Mouse (Mus musculus): ENCODE measurements around the gene Mindy4.

- no peak for TF ChIP-seq ELF1 (IDR thresholded peaks at IDR 0.05; ENCODE audit: low read depth, low read length)
- TF ChIP-seq CTCF (conservative IDR thresholded peaks at IDR 0.05 in 1 of 2, IDR thresholded peaks at IDR 0.05 in 1 of 2; ENCODE audit: low read depth in 2 of 2, low read length in 2 of 2) = no peak
- TF ChIP-seq TCF12 (IDR thresholded peaks at IDR 0.05; ENCODE audit: low read depth, low read length) = no peak
- no peak for TF ChIP-seq EP300 (IDR thresholded peaks at IDR 0.05; ENCODE audit: low read length)
- no peak for TF ChIP-seq HCFC1 (IDR thresholded peaks at IDR 0.05; ENCODE audit: low read depth, low read length)
- TF ChIP-seq CHD2 (IDR thresholded peaks at IDR 0.05; ENCODE audit: low read length) = no peak
- no peak for TF ChIP-seq USF2 (conservative IDR thresholded peaks at IDR 0.05; ENCODE audit: low read depth, low read length)
- TF ChIP-seq IRF4 (IDR thresholded peaks at IDR 0.05; ENCODE audit: low read depth, low read length) = no peak
- no peak for TF ChIP-seq POLR2A (IDR thresholded peaks at IDR 0.05; ENCODE audit: low read depth, low read length)
- no peak for TF ChIP-seq ETS1 (conservative IDR thresholded peaks at IDR 0.05; ENCODE audit: low read depth, low read length)
- TF ChIP-seq E2F4 (IDR thresholded peaks at IDR 0.05; ENCODE audit: insufficient replicate concordance, low read depth, low read length) = no peak
- no peak for TF ChIP-seq MAX (IDR thresholded peaks at IDR 0.05; ENCODE audit: low read length)
Observed at GRCm38 (mm10) chr6:55310179-55310578, 107.0 kb downstream of the Mindy4 start.
